Mouse (Mus musculus): Measurements from ENCODE around the gene Tcf20. TPM values are rescaled to one million over a fixed set of nuclear protein-coding genes. Genes with fewer than 3 reads are reported as not detected.
A peak's percentile ranks its signal among the peaks of the same experiment; 100 is the strongest.

The Tcf20 gene
- total and polyA plus RNA-seq, 3 experiments: 27.0 to 47.2 (median 29.0) TPM

DNA sequence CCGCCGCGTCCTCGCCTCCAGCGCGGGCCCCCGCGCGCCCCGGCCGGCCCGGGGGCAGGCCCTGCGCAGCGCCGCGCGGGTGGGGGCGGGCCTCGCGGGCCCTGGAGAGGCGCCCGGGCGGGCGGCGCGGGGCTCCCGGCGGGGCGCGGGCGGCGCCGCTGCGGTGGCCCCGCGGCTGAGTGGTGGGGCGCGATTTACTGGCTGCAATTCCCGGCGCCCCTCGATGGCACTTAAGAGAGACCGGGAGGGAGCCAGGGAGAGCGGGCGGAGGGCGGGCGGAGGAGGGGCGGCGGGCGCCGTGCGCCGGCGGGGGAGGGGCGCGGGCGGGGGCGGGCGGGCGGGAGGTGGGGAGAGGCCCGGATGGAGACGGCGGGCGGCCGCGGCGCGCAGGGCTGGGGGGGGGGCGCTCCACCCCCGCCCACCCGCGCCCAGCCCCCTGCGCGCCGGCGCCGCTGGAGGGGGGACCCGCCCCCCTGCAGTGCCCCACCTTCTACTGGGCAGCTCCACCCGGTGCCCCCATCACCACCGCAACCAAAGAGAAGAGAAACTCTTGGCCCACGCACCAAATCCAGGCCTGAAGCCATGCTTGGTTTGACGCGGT is 24.0 kb downstream of the Tcf20 start:
- dilution Hi-C loops (cut with MboI; ENCODE audit: extremely low pct_ligation_motif_present, extremely low pct_unique_long_range_greater_than_20kb, low sequenced_read_pairs): no loop called here
- Histone ChIP-seq H3K27me3 (replicated peaks) (peaks cover 20% of the 10 kb centered on the region), H3K9ac (ENCODE audit: insufficient read depth, low read depth) (peak overlapping the region; percentile 40; the same call in 1 of the 2 replicates)

DNA sequence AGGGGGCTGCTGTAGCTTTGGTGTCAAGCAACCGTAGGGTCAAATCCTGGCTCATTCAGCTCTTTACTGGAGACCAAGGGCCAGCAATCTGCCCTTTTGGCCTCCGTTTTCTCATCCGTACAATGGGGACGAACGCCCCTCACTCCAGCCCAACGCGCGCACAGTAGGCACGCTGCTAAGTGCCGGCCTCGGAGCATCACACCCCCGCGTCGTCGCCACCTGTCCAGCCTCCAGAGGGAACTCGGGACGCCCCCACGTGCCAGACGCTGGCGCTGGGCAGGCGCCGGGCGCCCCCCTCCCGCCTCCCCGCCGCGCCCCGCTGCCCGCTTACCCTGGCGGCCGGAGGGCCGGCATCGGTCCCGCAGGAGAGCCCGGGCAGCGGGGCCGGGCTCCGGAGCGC is 24.6 kb downstream of the Tcf20 start:
- H3K9me3 ChIP-seq (replicated peaks; ENCODE audit: low read length): no peaks in the 10 kb centered on the region
- dilution Hi-C loops (cut with MboI; ENCODE audit: extremely low pct_ligation_motif_present, extremely low pct_unique_long_range_greater_than_20kb, low sequenced_read_pairs): no loop called here
- no peaks in the 10 kb centered on the region for H3K36me3 ChIP-seq (replicated peaks in 1 of 2; ENCODE audit: control insufficient read depth in 1 of 2, insufficient read depth in 1 of 2, low read length in 1 of 2)
- H3K27ac ChIP-seq (ENCODE audit: insufficient read depth, low read depth): no peak overlapping the region
- H3K4me3 ChIP-seq (replicated peaks in 1 of 3; ENCODE audit: low read depth in 2 of 3, low read length in 2 of 3, poor library complexity in 1 of 3): peak overlapping the region; percentile 18 to 58 (median 51)
- in situ Hi-C loops (cut with MboI; ENCODE audit: low pct_ligation_motif_present, low pct_unique_long_range_greater_than_20kb, low sequenced_read_pairs): no loop called here
- H3K4me2 ChIP-seq (ENCODE audit: insufficient read depth, low read depth, poor library complexity, severe bottlenecking): peak overlapping the region; percentile 88
- TF ChIP-seq MXI1 (IDR thresholded peaks at IDR 0.05; ENCODE audit: low read depth, low read length) (no peak), ZC3H11A (IDR thresholded peaks at IDR 0.05; ENCODE audit: low read depth, low read length) (no peak), CTCF (conservative IDR thresholded peaks at IDR 0.05 in 1 of 2, IDR thresholded peaks at IDR 0.05 in 1 of 2; ENCODE audit: low read depth in 2 of 2, low read length in 2 of 2) (no peak), ETS1 (conservative IDR thresholded peaks at IDR 0.05; ENCODE audit: low read depth, low read length) (no peak), NELFE (IDR thresholded peaks at IDR 0.05; ENCODE audit: low read depth, low read length) (no peak), ZKSCAN1 (IDR thresholded peaks at IDR 0.05; ENCODE audit: borderline replicate concordance, low read depth, low read length) (peak; percentile 75)
- H3K27me3 ChIP-seq (replicated peaks): peaks cover 20% of the 10 kb centered on the region
- peaks cover 9 to 47% of the 10 kb centered on the region in 2 experiments for H3K4me1 ChIP-seq (ENCODE audit: control insufficient read depth in 1 of 2, insufficient read depth in 2 of 2)
- H3K9ac ChIP-seq (ENCODE audit: insufficient read depth, low read depth): peak overlapping the region; percentile 40; the same call in 1 of the 2 replicates
- H3K79me2 ChIP-seq (replicated peaks; ENCODE audit: control insufficient read depth, extremely low read depth, insufficient read depth, poor library complexity, severe bottlenecking): no peaks in the 10 kb centered on the region
- DNase-seq (ENCODE audit: extremely low read depth): no peak

More for the DNA sequence above, 24.0 kb downstream of the Tcf20 start:
- Histone ChIP-seq H3K36me3 (replicated peaks in 1 of 2; ENCODE audit: control insufficient read depth in 1 of 2, insufficient read depth in 1 of 2, low read length in 1 of 2) (no peaks in the 10 kb centered on the region), H3K4me1 (ENCODE audit: control insufficient read depth in 1 of 2, insufficient read depth in 2 of 2) (peaks cover 9 to 49% of the 10 kb centered on the region in 2 experiments), H3K79me2 (replicated peaks; ENCODE audit: control insufficient read depth, extremely low read depth, insufficient read depth, poor library complexity, severe bottlenecking) (no peaks in the 10 kb centered on the region), H3K27ac (ENCODE audit: insufficient read depth, low read depth) (no peak overlapping the region), H3K4me2 (ENCODE audit: insufficient read depth, low read depth, poor library complexity, severe bottlenecking) (peak overlapping the region; percentile 88), H3K4me3 (replicated peaks in 1 of 3; ENCODE audit: low read depth in 2 of 3, low read length in 2 of 3, poor library complexity in 1 of 3) (peak overlapping the region in 2 of 3 experiments; percentile 45 to 51), H3K9me3 (replicated peaks; ENCODE audit: low read length) (no peaks in the 10 kb centered on the region)
- TF ChIP-seq TCF12 (IDR thresholded peaks at IDR 0.05; ENCODE audit: low read depth, low read length): no peak
- TF ChIP-seq MAFK (IDR thresholded peaks at IDR 0.05; ENCODE audit: insufficient replicate concordance, low read length): no peak
- no peak for TF ChIP-seq ZC3H11A (IDR thresholded peaks at IDR 0.05; ENCODE audit: low read depth, low read length)
- no peak for TF ChIP-seq MXI1 (IDR thresholded peaks at IDR 0.05; ENCODE audit: low read depth, low read length)
- no peak for TF ChIP-seq RCOR1 (conservative IDR thresholded peaks at IDR 0.05; ENCODE audit: low read depth, low read length)
- TF ChIP-seq USF2 (conservative IDR thresholded peaks at IDR 0.05; ENCODE audit: low read depth, low read length): no peak
- TF ChIP-seq PAX5 (IDR thresholded peaks at IDR 0.05; ENCODE audit: low read length): no peak
- no peak for TF ChIP-seq MEF2A (IDR thresholded peaks at IDR 0.05; ENCODE audit: borderline replicate concordance, low read depth, low read length)
- no peak for TF ChIP-seq CHD2 (IDR thresholded peaks at IDR 0.05; ENCODE audit: low read length)
- no peak for TF ChIP-seq ZNF384 (IDR thresholded peaks at IDR 0.05; ENCODE audit: low read depth, low read length)
- no peak for TF ChIP-seq MYC (IDR thresholded peaks at IDR 0.05; ENCODE audit: low read depth, low read length)
- no peak for TF ChIP-seq ZKSCAN1 (IDR thresholded peaks at IDR 0.05; ENCODE audit: borderline replicate concordance, low read depth, low read length)
- TF ChIP-seq UBTF (IDR thresholded peaks at IDR 0.05; ENCODE audit: low read depth, low read length): no peak
- TF ChIP-seq JUND (conservative IDR thresholded peaks at IDR 0.05; ENCODE audit: low read depth, low read length): no peak
- no peak for TF ChIP-seq POLR2AphosphoS2 (IDR thresholded peaks at IDR 0.05; ENCODE audit: low read depth, low read length)
- no peak for TF ChIP-seq NELFE (IDR thresholded peaks at IDR 0.05; ENCODE audit: low read depth, low read length)
- no peak for TF ChIP-seq MAX (IDR thresholded peaks at IDR 0.05; ENCODE audit: low read length)
- no peak for TF ChIP-seq HCFC1 (IDR thresholded peaks at IDR 0.05; ENCODE audit: low read depth, low read length)
- TF ChIP-seq JUN (IDR thresholded peaks at IDR 0.05; ENCODE audit: insufficient read depth, low read depth, low read length): no peak
- no peak for TF ChIP-seq POLR2A (IDR thresholded peaks at IDR 0.05; ENCODE audit: low read depth, low read length)
- DNase-seq (ENCODE audit: extremely low read depth): no peak
- in situ Hi-C loops (cut with MboI; ENCODE audit: low pct_ligation_motif_present, low pct_unique_long_range_greater_than_20kb, low sequenced_read_pairs): no loop called here

Measured in CH12.LX (cell line).